Mouse (Mus musculus) heart, postnatal 0 days (tissue): ENCODE data around the gene Frmpd2.

ENCODE experiments used
- CTCF ChIP-seq: IDR thresholded peaks from 2 replicates; pipeline ENCODE4 v1.5.1; 2016; ENCODE audit warnings: antibody characterized with exemption, control low read depth, low read depth
- EP300 ChIP-seq: IDR thresholded peaks from 2 replicates; pipeline ENCODE4 v1.6.1; 2016; ENCODE audit warnings: antibody characterized with exemption, low read depth

GRCm38 (mm10) chr14:33448276-33448675 lies 23.2 kb upstream of the Frmpd2 start:
- no peak for TF ChIP-seq EP300
- no peak for TF ChIP-seq CTCF
